Mouse (Mus musculus) embryonic fibroblast, embryonic 13.5 days (primary cell): Measurements from ENCODE around the gene Cldn12. TPM values are rescaled to one million over a fixed set of nuclear protein-coding genes. Genes with fewer than 3 reads are reported as not detected.

Experiments used
- H3K27ac ChIP-seq: 2 replicates; pipeline ENCODE4 v1.5.1; 2012; ENCODE audit warnings: low read length, control low read depth, inconsistent platforms; ENCODE audit not compliant: insufficient read depth
- H3K4me1 ChIP-seq: 2 replicates; pipeline ENCODE4 v1.6.1; 2011; ENCODE audit warnings: low read length; ENCODE audit not compliant: control insufficient read depth, insufficient read depth
- H3K4me3 ChIP-seq: 2 replicates; pipeline ENCODE4 v1.5.1; 2011; ENCODE audit warnings: mild to moderate bottlenecking, control low read depth, low read length; ENCODE audit not compliant: insufficient read depth
- CTCF ChIP-seq: IDR thresholded peaks from 2 replicates; pipeline ENCODE4 v1.5.1; 2011; ENCODE audit warnings: mild to moderate bottlenecking, control low read depth, low read length, moderate library complexity, borderline replicate concordance; ENCODE audit not compliant: insufficient read depth
- POLR2A ChIP-seq: IDR thresholded peaks from 2 replicates; pipeline ENCODE4 v1.6.1; 2011; ENCODE audit warnings: low read depth, mild to moderate bottlenecking, control low read depth, low read length, moderate library complexity
- polyA plus RNA-seq: library from polyadenylated mRNA; stranded (reverse); fragments of >200 nt; gene quantifications from 2 replicates; pipeline ENCODE4 v1.2.4, GENCODE M21; 2011; ENCODE audit warnings: low read depth; ENCODE audit not compliant: missing spikeins, insufficient read length

Gene Cldn12
- polyA plus RNA-seq, 1 experiment, result 29.7 TPM

DNA sequence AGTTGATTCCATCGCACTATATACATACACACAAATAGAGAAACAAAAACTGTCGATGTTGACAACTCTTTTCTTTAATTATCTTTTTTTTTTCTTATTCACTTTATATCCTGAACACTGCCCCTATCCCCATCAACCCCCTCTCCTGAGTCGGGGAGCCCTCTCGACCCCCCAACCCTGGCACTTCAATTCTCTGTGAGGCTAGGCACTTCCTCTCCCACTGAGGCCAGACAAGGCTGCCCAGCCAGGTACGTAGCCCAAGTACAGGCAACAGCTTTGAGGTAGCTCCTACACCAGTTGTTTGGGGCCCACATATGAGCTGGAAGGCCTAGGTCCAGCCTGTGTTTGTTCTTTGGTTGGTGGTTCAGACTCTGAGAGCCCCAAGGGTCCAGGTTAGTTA is 653 bp upstream of the Cldn12 start:
- Histone ChIP-seq H3K27ac (no peak overlapping the region), H3K4me3 (no peak overlapping the region)

GRCm38 (mm10) chr5:5511401-5511800 is 3.4 kb downstream of the Cldn12 start:
- Histone ChIP-seq H3K4me1 (0 out of 2 replicates have a peak, but pooled peaks cover 2% of the 10 kb centered on the region), H3K27ac (no peak overlapping the region), H3K4me3 (no peak overlapping the region)
- TF ChIP-seq CTCF (no peak), POLR2A (no peak)

More for the DNA sequence above, 653 bp upstream of the Cldn12 start:
- TF ChIP-seq POLR2A (no peak), CTCF (no peak)
- 0 out of 2 replicates have a peak, but pooled peaks cover 2% of the 10 kb centered on the region for H3K4me1 ChIP-seq

- peak overlapping the region; percentile 63 for H3K27ac ChIP-seq
- TF ChIP-seq CTCF (no peak), POLR2A (no peak)
- no peak overlapping the region for H3K4me3 ChIP-seq
- H3K4me1 ChIP-seq, result 0 out of 2 replicates have a peak, but pooled peaks cover 2% of the 10 kb centered on the region
Measured at GRCm38 (mm10) chr5:5510989-5511388, 3.8 kb downstream of the Cldn12 start.

DNA sequence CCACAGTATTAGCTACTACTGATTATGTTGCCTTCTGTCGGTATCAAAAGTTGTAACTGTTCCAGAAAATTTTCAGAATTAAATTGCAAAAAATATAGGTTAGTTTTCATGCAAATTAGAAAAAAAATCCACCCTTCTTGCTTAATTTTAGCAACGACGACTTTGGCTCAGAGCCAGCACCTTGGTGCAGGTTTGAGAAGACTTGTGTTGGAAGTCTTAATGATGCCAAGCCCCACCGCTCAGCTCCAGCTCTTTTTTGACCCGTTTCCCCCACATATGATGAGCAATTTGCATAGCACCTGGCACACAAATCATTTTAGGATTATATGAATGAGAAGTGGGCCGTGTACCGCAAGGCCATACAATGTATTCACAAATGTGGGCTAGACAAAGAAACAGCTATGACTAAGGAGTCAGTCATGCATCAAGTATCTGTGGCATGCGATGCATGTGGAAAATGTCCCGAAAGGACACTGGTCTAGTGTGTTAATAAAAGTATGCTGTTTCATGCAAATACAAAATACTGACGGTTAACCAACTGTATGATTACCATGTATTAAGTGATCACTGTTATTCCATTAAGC is 4.4 kb downstream of the Cldn12 start:
- Histone ChIP-seq H3K27ac (peak overlapping the region; percentile 63), H3K4me1 (0 out of 2 replicates have a peak, but pooled peaks cover 2% of the 10 kb centered on the region)
- TF ChIP-seq POLR2A (no peak), CTCF (no peak)

GRCm38 (mm10) chr5:5508231-5508630 is 6.5 kb downstream of the Cldn12 start:
- Histone ChIP-seq H3K27ac (no peak overlapping the region), H3K4me3 (no peak overlapping the region), H3K4me1 (0 out of 2 replicates have a peak, but pooled peaks cover 2% of the 10 kb centered on the region)
- TF ChIP-seq CTCF (no peak), POLR2A (no peak)

More for the DNA sequence above, 4.4 kb downstream of the Cldn12 start:
- H3K4me3 ChIP-seq, result no peak overlapping the region

- Histone ChIP-seq H3K4me1 (0 out of 2 replicates have a peak, but pooled peaks cover 2% of the 10 kb centered on the region), H3K4me3 (no peak overlapping the region), H3K27ac (no peak overlapping the region)
- TF ChIP-seq POLR2A (no peak), CTCF (0 out of 2 replicates have a peak, but pooled peaks have one; percentile 30)
Measured at GRCm38 (mm10) chr5:5507701-5508225, 7.0 kb downstream of the Cldn12 start.

DNA sequence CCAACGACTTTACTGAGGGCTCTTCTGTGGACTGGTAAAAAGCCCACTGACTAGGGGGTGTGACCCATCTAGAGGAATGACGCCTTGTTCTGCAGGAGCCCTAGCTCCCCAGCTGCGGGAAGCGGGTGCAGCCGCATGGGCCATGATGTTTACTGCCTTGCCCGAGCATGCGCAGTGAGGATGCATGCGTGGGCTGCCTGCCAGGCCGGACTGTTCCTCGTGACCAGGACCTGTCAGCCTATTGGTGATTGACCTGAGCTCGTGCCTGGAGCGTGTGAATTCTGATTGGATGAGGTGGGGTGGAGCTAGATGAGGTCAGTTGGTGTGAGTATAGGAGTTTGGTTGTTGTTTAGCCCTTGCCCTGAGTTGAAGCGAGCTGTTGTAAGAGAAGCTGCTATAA is 10.3 kb downstream of the Cldn12 start:
- no peak overlapping the region for H3K4me3 ChIP-seq
- TF ChIP-seq POLR2A, result no peak
- no peak for TF ChIP-seq CTCF
- no peaks in the 10 kb centered on the region for H3K4me1 ChIP-seq
- no peak overlapping the region for H3K27ac ChIP-seq

GRCm38 (mm10) chr5:5503381-5503780 is 11.4 kb downstream of the Cldn12 start:
- H3K4me3 ChIP-seq, result no peak overlapping the region
- TF ChIP-seq CTCF (no peak), POLR2A (no peak)
- no peaks in the 10 kb centered on the region for H3K4me1 ChIP-seq
- no peak overlapping the region for H3K27ac ChIP-seq

DNA sequence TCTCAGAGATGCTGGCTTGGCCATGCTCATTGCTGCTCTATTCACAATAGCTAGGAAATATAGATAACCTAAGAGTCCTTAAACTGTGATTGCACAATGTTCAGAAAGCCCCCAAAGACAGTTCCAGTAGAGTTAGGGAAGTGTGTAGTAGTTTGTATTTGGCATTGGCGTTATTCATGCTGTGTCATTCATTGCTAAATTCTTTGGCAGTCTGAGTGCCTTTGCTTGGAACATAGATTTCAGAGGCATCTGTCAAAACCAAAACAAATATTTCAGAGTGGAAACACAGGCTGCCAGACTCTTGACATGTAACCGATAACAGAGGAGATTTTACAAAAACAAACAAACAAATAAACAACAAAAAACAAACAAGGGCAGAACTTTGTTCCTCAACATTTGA is 13.2 kb downstream of the Cldn12 start:
- Histone ChIP-seq H3K4me3 (no peak overlapping the region), H3K4me1 (peaks cover 2% of the 10 kb centered on the region; the same call in 1 of the 2 replicates), H3K27ac (no peak overlapping the region)
- TF ChIP-seq CTCF (no peak), POLR2A (no peak)

DNA sequence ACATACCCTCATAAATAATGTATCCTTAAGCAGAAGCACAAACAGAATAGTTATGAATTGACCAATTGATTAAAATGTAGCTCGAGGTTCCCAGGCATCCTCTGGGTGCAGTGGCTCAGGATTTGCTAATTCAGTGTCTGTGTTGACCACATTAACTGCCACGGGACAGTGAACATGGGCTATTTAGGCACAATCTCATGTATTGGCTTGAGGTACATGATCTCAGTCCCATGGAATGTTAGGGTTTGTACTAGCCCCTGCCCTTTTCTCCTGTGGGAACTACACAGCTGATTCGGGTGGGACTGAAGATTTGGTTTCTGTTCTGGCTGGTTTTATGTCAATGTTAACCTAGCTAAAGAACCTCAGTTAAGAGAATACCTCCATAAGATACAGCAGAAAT is 18.4 kb downstream of the Cldn12 start:
- H3K4me3 ChIP-seq, result no peak overlapping the region
- TF ChIP-seq POLR2A (no peak), CTCF (no peak)
- H3K27ac ChIP-seq, result no peak overlapping the region
- H3K4me1 ChIP-seq, result peaks cover 6% of the 10 kb centered on the region; the same call in 1 of the 2 replicates
